Mouse (Mus musculus) right cerebral cortex, adult 2 months (tissue): Measurements from ENCODE around the gene Olfr792.
A peak's percentile ranks its signal among the peaks of the same experiment; 100 is the strongest.

Experiments used
- DNase-seq, 2 experiments: peaks; one replicate each; pipeline ENCODE4 v3.0.0; 2021 to 2022; ENCODE audit warnings: low spot score in 2 of 2

Olfr792 gene

DNA sequence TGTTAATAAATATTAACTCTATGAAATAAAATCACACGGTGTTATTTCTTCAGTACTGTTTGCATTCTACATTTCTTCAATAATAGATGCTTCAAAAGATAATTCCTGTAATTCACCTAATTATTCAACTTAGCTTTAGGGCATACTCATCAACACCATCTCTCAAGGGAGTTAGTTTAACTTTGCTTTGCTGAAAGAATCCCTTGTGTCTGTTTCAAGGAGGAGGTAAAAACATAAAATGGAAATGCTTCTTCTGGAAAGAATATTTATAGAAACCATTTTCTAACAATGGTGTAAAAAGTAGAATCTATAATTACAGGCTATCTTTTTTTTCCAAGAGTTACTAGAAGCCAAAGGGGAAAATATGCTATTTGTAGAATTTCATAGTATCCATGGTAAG, at the start of gene Olfr792:
TSS of gene Olfr792 (plus strand) at position 301 of the 400 bp plus-strand sequence.
- no peak for DNase-seq

DNA sequence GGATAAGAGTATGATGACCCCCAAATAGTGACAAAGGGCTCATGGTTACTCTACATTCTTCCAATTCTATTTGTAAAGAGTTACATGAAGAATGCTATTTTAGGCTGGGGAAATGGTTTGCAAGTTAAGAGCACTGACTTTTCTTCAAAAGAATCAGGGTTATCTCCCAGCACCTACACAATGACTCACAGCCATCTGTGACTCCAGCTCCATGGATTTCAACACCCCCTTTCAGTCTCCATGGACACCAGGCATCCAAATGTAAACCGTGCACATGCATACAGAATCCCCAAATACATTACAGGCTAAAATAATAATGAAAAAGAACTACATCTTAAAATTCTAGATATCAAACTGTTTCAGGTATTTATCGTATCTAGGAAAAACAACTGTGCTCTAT, 48.9 kb upstream of the Olfr792 start:
- peak; percentile 35 to 55 for DNase-seq

DNA sequence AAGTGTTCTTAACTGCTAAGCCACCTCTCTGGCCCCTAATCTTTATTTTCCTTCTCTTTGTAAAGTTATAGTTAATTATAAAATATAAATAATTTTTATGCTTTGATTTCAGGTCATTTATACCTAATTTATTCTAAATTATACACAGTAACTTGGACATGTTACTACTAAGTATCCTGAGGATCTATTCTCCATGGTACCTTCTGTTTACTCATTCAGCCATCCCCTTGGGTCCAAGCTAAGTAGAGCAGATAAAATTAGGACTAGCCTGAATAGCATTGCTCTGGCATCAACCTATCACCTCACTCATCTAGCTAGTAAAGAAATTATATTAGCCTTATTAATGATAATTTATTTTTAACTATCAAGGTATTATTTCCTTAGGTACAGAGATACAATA, 40.8 kb upstream of the Olfr792 start, which contains the start of gene Olfr790:
TSS of gene Olfr790 (plus strand) at position 301 of the 400 bp plus-strand sequence.
- DNase-seq: no peak

DNA sequence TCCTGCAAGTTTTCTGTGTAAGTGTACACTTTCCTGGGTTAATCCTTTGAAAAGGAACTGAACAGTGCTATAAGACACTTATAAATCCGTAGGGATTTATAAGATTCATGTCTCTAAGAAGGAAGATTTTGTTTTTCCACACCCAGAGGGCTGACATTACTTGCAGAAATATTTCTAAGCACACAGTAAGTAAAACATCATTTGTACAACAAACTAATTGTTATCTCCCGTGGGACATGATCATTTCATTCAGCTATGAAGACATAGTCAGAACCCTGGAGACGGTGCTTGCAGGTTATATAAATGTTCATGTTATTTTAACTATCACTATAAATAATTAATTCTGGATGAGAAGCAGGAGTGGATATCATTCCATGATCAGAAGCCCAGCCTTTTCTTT, 17.5 kb upstream of the Olfr792 start, which contains the start of gene Olfr791:
TSS of gene Olfr791 (plus strand) at position 301 of the 400 bp plus-strand sequence.
- no peak for DNase-seq

DNA sequence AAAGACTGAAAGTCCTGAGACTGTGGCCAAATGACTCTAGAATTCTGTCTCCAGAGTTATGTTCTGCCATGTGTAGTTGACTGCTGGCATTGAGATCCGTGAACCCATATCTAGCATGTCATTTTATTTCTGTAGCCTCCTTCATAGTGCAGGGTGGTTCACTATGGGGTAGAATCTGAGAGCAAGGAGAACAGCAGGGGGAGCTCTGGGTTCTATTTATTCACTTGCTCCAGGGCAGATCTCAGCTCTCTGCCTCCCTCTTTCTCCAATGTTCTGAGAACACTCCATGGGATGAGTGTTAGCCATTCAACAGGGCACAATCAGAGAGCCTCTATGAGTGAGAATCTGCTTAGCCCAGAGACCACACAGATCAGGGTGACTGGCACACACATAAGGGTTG, 10.4 kb downstream of the Olfr792 start:
- DNase-seq: peak; percentile 13 to 18

DNA sequence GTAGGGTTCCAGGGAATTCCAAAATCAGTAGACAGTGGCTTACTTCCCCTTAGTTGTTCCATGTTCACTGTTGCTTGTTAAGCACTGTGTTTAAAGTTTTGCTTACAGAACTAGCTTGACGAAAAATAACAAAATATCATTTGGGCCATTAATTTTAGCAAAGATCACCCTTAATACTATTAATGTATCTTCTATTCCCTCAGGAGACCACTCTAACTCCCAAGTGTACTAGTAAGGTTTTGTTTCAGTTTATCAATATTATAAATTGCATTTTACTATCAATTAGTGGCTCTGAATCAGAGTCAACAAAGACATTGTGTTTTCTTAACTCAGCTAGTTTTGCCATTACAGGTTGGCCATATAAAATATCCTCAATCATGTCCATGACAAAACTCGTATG, 28.4 kb downstream of the Olfr792 start, which contains the start of gene Olfr794:
TSS of gene Olfr794 (plus strand) at position 301 of the 400 bp plus-strand sequence.
- no peak for DNase-seq

DNA sequence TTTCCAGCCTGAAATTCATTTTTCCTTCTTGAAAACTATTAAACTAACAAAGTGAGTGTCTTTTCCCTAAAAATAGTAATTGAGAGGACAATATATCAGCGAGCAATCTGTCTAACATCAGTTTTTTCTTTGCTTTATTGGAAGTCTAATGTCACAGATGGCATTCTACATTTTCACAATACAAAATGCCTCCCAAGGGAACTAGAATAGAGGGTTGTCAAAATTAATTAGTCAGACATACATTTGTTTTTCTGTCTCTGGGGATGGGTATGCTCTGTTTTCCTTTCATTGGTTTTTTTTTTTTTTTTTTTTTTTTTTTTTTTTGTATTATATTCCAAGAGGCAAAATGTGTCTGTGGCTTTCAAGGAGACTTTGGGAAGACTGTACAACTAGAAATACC, 38.1 kb downstream of the Olfr792 start:
- DNase-seq: no peak
